Mouse (Mus musculus) thymus, adult 2 months (tissue): ENCODE data around the gene Prep.

Experiments used
- CTCF ChIP-seq: fragments of 200-500 bp; IDR thresholded peaks from 2 replicates; pipeline ENCODE4 v1.5.1; 2012; ENCODE audit warnings: mild to moderate bottlenecking, control low read depth, low read length, moderate library complexity, borderline replicate concordance; ENCODE audit not compliant: control insufficient read depth, poor library complexity, insufficient read depth; ENCODE audit errors: extremely low read depth
- POLR2A ChIP-seq: fragments of 200-500 bp; IDR thresholded peaks from 2 replicates; pipeline ENCODE4 v1.6.1; 2012; ENCODE audit warnings: mild to moderate bottlenecking, low read length, control low read depth, moderate library complexity; ENCODE audit not compliant: control insufficient read depth, poor library complexity, insufficient read depth; ENCODE audit errors: extremely low read depth

DNA sequence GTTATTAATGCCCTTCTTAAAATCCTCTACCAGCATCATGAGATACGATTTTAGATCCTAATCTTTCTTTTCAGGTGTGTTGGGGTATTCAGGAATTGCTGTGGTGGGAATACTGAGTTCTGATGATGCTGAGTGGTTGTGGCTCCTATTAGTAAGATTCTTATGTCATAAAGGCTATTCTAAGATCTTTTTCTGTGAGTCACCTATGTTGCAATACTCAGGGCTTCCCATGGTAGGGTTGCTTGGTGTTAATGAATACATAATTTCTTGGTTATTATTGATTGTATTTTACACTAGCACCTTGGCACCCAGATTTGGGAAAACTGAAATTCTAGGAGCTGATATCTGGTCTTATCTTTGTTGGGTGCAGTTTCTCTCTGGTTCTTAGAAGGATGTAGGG, 137.6 kb downstream of the Prep start:
- no peak for TF ChIP-seq POLR2A
- no peak for TF ChIP-seq CTCF
